Mouse (Mus musculus) heart, adult 2 months (tissue): ENCODE results near the gene Pdpn.

Experiments
- CTCF ChIP-seq: fragments of 200-600 bp; IDR thresholded peaks from 2 replicates; pipeline ENCODE4 v1.8.1; 2022; ENCODE audit warnings: antibody characterized with exemption, mild to moderate bottlenecking, moderate library complexity
- EP300 ChIP-seq: fragments of 200-500 bp; IDR thresholded peaks from 2 replicates; pipeline ENCODE4 v1.6.1; 2011; ENCODE audit warnings: low read depth, low read length, control low read depth; ENCODE audit not compliant: insufficient read depth

- no peak for TF ChIP-seq CTCF
- no peak for TF ChIP-seq EP300
Measured at GRCm38 (mm10) chr4:143298431-143299315, 691 bp downstream of the Pdpn start.
